Mouse (Mus musculus) embryonic fibroblast, embryonic 13.5 days (primary cell): ENCODE results near the gene Tmem189. TPM values are rescaled to one million over a fixed set of nuclear protein-coding genes. Genes with fewer than 3 reads are reported as not detected.
"Not testable (repeated sequence)": the region's sequence is repeated elsewhere in the genome, so short reads cannot be mapped to it uniquely, and the experiment has no call there.

ENCODE experiments used
- H3K27ac ChIP-seq: 2 replicates; pipeline ENCODE4 v1.5.1; 2012; ENCODE audit warnings: low read length, control low read depth, inconsistent platforms; ENCODE audit not compliant: insufficient read depth
- H3K4me1 ChIP-seq: 2 replicates; pipeline ENCODE4 v1.6.1; 2011; ENCODE audit warnings: low read length; ENCODE audit not compliant: control insufficient read depth, insufficient read depth
- H3K4me3 ChIP-seq: 2 replicates; pipeline ENCODE4 v1.5.1; 2011; ENCODE audit warnings: mild to moderate bottlenecking, control low read depth, low read length; ENCODE audit not compliant: insufficient read depth
- CTCF ChIP-seq: IDR thresholded peaks from 2 replicates; pipeline ENCODE4 v1.5.1; 2011; ENCODE audit warnings: mild to moderate bottlenecking, control low read depth, low read length, moderate library complexity, borderline replicate concordance; ENCODE audit not compliant: insufficient read depth
- POLR2A ChIP-seq: IDR thresholded peaks from 2 replicates; pipeline ENCODE4 v1.6.1; 2011; ENCODE audit warnings: low read depth, mild to moderate bottlenecking, control low read depth, low read length, moderate library complexity
- polyA plus RNA-seq: library from polyadenylated mRNA; stranded (reverse); fragments of >200 nt; gene quantifications from 2 replicates; pipeline ENCODE4 v1.2.4, GENCODE M21; 2011; ENCODE audit warnings: low read depth; ENCODE audit not compliant: missing spikeins, insufficient read length

The Tmem189 gene
- polyA plus RNA-seq, 1 experiment, result 31.3 TPM

- no peak overlapping the region for H3K4me3 ChIP-seq
- no peak for TF ChIP-seq POLR2A
- H3K4me1 ChIP-seq, result peaks cover 6% of the 10 kb centered on the region; the same call in 1 of the 2 replicates
- no peak overlapping the region for H3K27ac ChIP-seq
These were observed 32.8 kb downstream of the Tmem189 start for GRCm38 (mm10) chr2:167656629-167657478.

- peaks cover 6% of the 10 kb centered on the region; the same call in 1 of the 2 replicates for H3K4me1 ChIP-seq
- H3K4me3 ChIP-seq, result no peak overlapping the region
- no peak overlapping the region for H3K27ac ChIP-seq
- TF ChIP-seq CTCF, result no peak
- no peak for TF ChIP-seq POLR2A
These were observed 34.6 kb downstream of the Tmem189 start for GRCm38 (mm10) chr2:167654911-167655600.

GRCm38 (mm10) chr2:167652694-167653093 is 36.9 kb downstream of the Tmem189 start:
- no peak overlapping the region for H3K4me3 ChIP-seq
- H3K27ac ChIP-seq, result no peak overlapping the region

GRCm38 (mm10) chr2:167651622-167652021 is 38.0 kb downstream of the Tmem189 start:
- H3K27ac ChIP-seq, result no peak overlapping the region
- TF ChIP-seq CTCF (no peak), POLR2A (no peak)
- H3K4me3 ChIP-seq, result no peak overlapping the region
- H3K4me1 ChIP-seq, result 0 out of 2 replicates have a peak, but pooled peaks cover 6% of the 10 kb centered on the region

More at GRCm38 (mm10) chr2:167652694-167653093, 36.9 kb downstream of the Tmem189 start:
- H3K4me1 ChIP-seq, result 0 out of 2 replicates have a peak, but pooled peaks cover 6% of the 10 kb centered on the region
- TF ChIP-seq POLR2A (no peak), CTCF (no peak)

GRCm38 (mm10) chr2:167649290-167650032 is 40.2 kb downstream of the Tmem189 start:
- Histone ChIP-seq H3K27ac (no peak overlapping the region), H3K4me3 (no peak overlapping the region), H3K4me1 (0 out of 2 replicates have a peak, but pooled peaks cover 6% of the 10 kb centered on the region)
- no peak for TF ChIP-seq CTCF

- no peak for TF ChIP-seq POLR2A
- no peak for TF ChIP-seq CTCF
- no peak overlapping the region for H3K27ac ChIP-seq
These were observed 43.2 kb downstream of the Tmem189 start for GRCm38 (mm10) chr2:167646411-167646810.

GRCm38 (mm10) chr2:167643356-167644052 is 46.1 kb downstream of the Tmem189 start:
- not testable (repeated sequence) for H3K4me3 ChIP-seq, H3K27ac ChIP-seq, H3K4me1 ChIP-seq

More at GRCm38 (mm10) chr2:167646411-167646810, 43.2 kb downstream of the Tmem189 start:
- Histone ChIP-seq H3K4me1 (0 out of 2 replicates have a peak, but pooled peaks cover 6% of the 10 kb centered on the region), H3K4me3 (no peak overlapping the region)

GRCm38 (mm10) chr2:167642164-167642563 is 47.5 kb downstream of the Tmem189 start:
- Histone ChIP-seq H3K4me1 (no peaks in the 10 kb centered on the region), H3K27ac (no peak overlapping the region), H3K4me3 (no peak overlapping the region)
- TF ChIP-seq POLR2A, result no peak
- TF ChIP-seq CTCF, result no peak

GRCm38 (mm10) chr2:167641337-167641736 is 48.3 kb downstream of the Tmem189 start:
- TF ChIP-seq CTCF (peak; percentile 81), POLR2A (no peak)
- Histone ChIP-seq H3K4me3 (no peak overlapping the region), H3K4me1 (no peaks in the 10 kb centered on the region), H3K27ac (no peak overlapping the region)
